Mouse (Mus musculus) testis, postnatal 10 days (tissue): ENCODE results near the gene Mtfr2.

Source experiments
- DNase-seq: peaks from one replicate; pipeline ENCODE4 v3.0.0; 2021; ENCODE audit warnings: low spot score

Mtfr2 gene

DNA sequence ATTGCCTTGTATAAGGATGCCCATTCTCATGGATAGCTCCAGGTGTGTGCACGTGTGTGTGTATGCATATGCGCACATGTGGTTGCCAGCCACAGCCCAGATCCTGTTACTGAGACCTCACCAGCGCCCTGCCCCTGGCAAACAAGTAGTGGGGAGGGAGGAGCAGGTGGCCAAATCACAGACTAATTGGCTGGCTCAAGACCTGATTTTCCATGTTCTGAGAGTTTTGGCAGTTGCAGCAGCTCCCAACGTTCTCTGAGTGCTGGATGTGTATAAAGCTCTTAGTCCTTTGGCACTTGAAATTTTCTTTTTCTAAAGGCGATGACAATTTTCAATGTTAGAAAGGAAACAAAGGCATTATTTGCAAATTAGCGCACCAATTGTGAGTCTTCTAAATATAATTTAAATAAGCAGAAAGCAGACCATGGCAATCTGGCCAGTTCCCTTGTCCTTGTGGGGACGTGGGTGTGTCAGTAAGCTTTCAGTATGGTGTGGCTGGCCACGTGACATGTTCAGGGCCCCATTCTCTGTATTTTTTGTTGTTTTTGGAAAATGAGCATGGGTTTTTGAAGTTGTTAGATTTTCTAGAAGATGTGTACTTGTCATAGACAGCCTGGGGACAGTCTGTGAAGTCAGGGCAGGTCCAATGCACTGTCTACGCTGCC, 31.6 kb downstream of the Mtfr2 start:
- no peak for DNase-seq

DNA sequence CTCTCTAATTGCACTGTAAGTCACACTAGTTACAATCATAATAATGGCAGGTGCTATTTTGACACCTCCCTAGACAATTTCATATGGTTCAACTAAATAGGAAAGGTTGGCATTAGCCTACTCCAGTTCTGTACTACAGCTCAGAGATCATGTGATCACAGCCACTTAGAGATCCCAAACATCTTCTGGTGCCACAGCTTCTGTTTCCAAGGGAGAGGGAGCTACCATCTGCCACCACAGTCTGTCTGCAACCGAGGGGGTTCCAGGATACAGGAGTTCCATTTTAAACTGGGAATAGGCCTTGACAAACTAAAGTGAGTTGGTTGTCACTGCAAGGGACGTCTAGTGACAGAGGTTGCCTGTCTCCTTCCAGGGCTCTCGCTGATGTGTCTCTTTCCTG, 33.2 kb downstream of the Mtfr2 start:
- no peak for DNase-seq

DNA sequence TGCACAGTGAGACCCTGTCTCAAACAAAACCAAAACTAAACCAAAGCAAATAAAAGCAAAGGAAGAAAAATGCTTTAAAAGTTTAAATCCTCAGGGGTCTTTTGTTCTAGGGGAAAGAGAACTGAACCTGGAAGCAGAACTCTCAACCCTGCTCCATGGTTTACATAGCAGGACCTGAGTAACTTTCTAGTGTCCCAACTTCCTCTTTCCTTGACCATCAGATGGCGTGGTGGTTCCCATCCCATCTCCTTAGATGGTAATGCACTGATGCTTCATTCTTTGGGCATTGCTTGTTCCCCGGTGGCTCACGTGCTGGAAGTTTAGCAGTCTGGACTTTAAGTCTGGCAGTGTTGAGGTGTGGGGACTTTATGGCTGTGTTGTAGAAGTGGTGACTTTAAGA, 33.8 kb downstream of the Mtfr2 start:
- no peak for DNase-seq

DNA sequence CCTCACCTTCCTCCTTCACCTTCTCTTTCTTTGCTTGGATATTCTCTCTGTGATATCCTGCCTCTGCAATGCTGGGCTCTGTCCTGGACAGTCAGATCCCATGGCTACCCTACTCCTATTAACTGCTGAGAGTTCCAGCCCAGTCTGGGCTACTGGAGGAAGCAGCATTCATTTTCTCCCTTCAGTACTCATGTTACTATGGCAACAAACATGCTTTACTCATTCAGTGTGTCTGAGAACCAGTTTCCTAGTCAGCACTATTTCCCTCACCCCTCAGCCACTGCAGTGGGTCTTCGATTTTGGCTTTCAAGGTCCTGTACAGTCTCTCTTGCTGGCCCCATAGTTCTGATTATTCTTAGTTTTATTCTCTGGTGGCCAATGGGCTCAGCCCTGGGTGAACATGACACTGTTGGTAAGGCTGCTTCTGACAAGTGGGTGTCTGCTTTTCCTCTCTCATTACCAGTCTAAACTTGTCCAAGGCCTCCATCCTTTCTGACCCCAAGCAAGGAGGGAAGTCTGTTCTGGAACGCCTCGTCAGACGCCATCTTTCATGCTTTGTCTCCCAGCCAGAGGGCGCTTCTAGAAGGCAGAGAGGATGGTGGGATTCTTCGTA, 35.3 kb downstream of the Mtfr2 start:
- no peak for DNase-seq

DNA sequence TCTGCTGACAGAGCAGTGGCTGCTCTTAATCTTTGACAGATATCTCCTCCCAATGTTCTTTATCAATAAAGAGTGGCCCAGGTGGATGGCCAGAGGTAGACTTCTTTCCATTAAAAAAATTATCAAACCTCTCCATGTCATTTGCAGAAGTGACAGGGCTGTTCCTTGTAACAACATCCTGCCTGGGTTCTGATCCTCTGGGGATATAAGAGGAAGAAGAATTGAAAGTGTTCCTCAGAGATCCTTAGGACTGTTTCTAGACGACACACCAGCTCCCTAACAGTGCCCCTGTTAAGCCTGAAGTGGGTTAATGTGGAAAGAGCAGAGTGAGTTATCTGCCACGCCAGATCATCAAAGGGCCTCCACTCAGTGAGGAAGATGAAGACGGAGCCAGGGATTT, 43.0 kb downstream of the Mtfr2 start:
- no peak for DNase-seq

DNA sequence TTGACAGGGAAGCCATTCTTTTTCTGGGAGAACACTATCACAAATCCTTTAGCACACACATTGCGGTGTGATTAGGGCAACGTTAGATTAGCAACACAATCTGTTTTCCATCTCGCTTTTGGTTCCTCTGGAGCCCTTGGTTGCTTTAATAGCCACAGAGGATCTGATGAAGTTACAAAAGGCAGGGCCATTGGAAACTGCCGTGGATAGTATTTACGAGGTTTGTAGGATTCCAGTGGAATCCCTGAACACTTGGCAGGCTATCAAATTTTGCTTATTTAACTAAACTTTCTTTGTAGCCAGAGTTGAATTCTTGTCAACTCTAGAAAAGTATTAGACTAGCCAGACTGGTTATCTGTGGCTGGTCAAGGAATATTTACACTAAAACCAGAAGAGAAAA, 47.2 kb downstream of the Mtfr2 start:
- no peak for DNase-seq

DNA sequence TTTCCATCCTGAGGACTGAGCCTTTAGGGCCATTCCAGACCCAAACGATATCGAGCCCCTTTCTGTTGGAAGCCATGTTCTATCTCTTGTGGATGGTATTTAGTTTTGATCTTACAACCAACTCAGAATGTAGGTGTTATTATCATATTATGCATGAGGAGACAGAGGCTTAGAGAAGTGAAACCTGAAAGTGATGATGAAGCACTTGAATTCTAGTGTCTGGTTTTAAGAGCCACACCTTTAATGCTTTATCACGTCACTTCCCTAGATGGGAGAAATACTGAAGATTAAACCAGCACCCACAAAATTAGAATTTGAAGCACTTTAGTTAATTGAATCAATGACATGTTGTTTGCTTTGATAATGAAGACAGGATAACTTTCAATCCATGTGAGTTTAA, 48.2 kb downstream of the Mtfr2 start:
- no peak for DNase-seq

DNA sequence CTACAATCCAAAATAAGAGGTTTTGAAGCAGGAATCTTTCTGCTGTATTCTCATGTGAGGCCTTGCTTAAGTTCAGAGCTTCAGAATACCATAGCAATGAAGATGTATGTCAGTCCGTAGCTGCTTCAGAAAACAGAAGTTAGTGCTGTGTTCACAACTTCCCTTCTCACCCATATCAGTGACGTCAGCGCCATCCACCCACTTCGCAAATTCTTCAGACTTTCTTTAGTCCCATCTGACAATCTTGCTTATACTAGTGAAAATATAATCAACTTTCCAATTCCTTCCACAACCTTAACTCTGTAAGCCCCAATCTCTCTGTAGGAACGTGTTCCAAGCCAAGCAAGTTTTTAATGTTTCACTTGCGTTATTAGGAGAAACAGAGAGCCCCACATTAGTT, 50.7 kb downstream of the Mtfr2 start:
- no peak for DNase-seq

DNA sequence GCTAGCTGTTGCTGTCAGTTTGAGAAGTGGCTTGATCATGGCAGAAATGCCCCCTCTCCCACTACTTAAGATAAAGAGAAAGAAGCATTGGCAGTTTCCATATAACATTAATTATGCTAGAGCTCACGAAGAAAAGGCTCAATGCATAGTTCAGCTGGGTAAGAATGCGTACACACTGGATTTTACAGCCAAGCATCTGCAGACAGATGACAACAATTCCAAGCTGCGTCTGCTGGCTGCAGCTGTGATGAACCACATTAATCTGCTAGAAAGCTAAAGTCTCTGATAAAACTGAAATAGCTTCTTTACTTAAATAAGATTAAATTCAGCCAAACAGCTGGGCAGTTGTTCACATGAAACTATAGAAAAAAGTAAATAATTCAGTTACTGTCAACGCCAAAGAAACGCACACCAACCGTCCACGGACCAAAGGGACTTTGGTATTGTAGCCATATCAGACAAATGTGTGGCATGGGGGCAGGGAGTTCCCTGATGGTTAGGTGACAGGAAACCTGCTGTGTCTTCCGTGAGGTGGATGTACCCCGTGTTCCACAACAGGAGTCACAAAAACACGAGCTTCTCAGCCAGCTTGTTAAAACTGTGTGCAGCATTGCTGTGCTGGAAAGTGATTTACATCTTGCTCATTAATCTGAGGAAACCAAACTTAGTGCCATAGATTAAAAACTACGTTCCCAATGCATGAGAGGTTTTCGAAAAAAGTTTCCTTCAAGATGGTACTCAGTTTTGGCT, 51.2 kb downstream of the Mtfr2 start:
- DNase-seq, result no peak

DNA sequence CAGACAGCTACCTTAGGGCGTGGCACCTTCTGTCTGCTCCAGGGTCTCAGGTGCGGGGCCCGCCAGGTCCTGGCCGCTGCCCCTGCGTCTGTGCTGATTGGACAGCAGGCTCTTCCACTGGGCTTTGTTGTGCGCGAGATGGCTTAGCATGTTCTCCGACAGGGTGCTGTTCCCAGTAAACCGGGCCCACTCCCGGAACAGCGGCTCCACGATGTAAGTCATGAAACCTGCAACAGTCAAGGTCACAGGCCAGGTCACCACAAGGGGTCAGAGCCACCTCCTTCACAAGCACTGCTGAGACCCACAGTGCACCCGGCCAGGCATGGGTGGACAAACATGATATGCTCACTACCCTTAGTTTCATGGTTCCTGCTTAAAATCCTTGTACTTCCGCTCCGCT, 52.8 kb downstream of the Mtfr2 start:
- no peak for DNase-seq

DNA sequence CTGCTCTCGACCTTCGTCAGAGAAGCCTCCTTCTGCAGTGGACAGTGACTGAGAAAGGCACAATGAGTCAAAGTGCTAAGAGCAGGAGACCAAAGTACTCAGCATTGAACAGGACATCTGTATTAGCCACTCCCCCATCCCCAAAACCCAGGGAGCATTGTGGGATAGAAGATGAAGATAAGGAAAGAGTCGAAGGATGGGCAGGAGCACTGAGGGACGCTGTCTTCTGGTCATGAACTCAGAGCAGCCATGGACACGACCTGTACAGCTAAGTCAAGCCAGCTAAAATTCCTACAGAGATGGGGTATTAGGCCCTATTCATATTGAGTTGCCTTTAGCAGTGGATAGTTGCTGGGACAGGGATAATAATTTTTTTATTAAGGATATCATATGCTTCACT, 55.4 kb downstream of the Mtfr2 start:
- no peak for DNase-seq

DNA sequence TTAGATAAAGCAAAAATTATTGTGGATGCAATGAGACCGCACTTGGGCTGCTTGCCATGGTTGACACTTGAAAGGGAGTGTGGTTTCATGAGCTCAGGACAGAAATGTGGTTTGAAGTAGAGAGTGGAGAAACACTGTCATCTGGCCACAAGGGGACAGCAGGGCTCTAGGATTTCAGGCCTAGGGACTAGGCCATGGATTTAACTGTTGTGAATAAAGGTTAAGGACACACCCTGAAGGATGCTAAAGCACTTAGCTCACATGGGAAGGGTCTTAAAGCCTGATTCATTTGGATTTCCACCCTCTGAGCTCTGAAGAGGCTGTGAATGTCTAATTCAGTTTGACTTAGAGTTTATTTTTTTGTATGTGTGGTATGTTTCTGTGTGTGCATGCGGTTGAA, 57.9 kb downstream of the Mtfr2 start:
- DNase-seq, result peak; percentile 63

DNA sequence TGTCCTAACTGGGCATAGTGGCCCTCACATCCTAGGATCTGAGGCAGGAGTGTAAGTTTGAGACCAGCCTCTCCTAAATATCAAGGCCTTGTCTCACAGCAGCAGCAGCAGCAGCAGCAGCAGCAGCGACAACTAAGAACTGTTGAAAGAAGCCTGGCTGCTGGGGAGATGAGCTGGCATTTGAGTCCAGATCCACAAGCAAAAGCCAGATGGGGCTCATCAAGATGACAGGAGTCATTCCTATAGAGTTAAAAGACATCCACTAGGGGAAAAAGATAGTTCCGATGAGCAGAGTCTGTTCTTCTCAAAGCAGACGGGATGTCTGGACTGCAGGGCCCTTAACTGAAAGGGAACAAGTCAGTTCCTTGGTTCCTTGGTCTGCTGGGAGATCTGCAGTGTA, 60.8 kb downstream of the Mtfr2 start:
- DNase-seq, result no peak

DNA sequence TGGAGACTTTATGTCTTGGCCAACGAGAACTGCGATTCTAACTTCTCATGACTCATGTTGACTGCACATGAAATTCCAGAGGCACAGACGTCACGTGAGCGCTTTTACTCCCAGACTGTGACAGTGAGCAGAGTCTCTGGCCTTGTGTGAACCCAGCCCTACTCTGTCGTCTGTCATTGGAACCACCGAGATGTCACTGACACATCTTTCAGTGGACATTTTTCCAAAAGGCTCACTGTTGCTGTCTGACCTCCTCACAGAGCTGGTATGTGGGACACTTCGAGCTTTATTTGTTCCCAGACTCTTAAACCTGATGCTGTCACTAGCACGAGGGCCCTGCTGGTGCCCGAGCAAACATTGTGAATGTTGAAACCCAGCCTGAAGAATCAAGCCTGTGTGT, 61.6 kb downstream of the Mtfr2 start:
- no peak for DNase-seq
